Mouse (Mus musculus) hindbrain, embryonic 15.5 days (tissue): ENCODE results near the gene Meis3. TPM values are rescaled to one million over a fixed set of nuclear protein-coding genes. Genes with fewer than 3 reads are reported as not detected.

Source experiments
- ATAC-seq: fragments of 200-750 bp; cut with Nextera tagmentation; 2 replicates; pipeline ENCODE4 v1.8.0; 2017; ENCODE audit warnings: low read depth, moderate number of reproducible peaks, moderate TSS enrichment; ENCODE audit not compliant: low FRiP score
- H3K27ac ChIP-seq: fragments of 300-500 bp; sonication (generic); replicated peaks from 2 replicates; pipeline ENCODE4 v1.5.1; 2015; ENCODE audit warnings: mild to moderate bottlenecking, inconsistent platforms
- H3K27me3 ChIP-seq: fragments of 300-500 bp; sonication (generic); 2 replicates; pipeline ENCODE4 v1.6.1; 2015; ENCODE audit warnings: control low read depth, inconsistent platforms
- H3K36me3 ChIP-seq: fragments of 300-500 bp; sonication (generic); 2 replicates; pipeline ENCODE4 v1.6.1; 2015; ENCODE audit warnings: control low read depth, inconsistent platforms
- H3K4me1 ChIP-seq: fragments of 300-500 bp; sonication (generic); replicated peaks from 2 replicates; pipeline ENCODE4 v1.6.1; 2015; ENCODE audit warnings: control low read depth, inconsistent platforms
- H3K4me2 ChIP-seq: fragments of 300-500 bp; sonication (generic); 2 replicates; pipeline ENCODE4 v1.6.1; 2015; ENCODE audit warnings: moderate library complexity, mild to moderate bottlenecking, inconsistent platforms
- H3K4me3 ChIP-seq: fragments of 300-500 bp; sonication (generic); 2 replicates; pipeline ENCODE4 v1.5.1; 2015; ENCODE audit warnings: mild to moderate bottlenecking, inconsistent platforms
- H3K9ac ChIP-seq: fragments of 300-500 bp; sonication (generic); 2 replicates; pipeline ENCODE4 v1.6.1; 2015; ENCODE audit warnings: inconsistent platforms
- H3K9me3 ChIP-seq: fragments of 300-500 bp; sonication (generic); 2 replicates; pipeline ENCODE4 v1.6.1; 2016; ENCODE audit warnings: control low read depth, inconsistent platforms
- WGBS: fragments of 180-500 bp; shearing (Covaris S2); methylation state at CpG from one replicate; pipeline ENCODE4 v1.1.7; 2015; 5-methylcytosine and 5-hydroxymethylcytosine counted together
- polyA plus RNA-seq: library from polyadenylated mRNA; unstranded; fragments of >200 nt; fragmentation: Nextera tagmentation; extraction: Ambion mirVana; gene quantifications from 2 replicates; pipeline ENCODE4 v1.2.1, GENCODE M21; 2015

Meis3 gene
- polyA plus RNA-seq, 1 experiment from 2014 or later: 134 TPM

GRCm38 (mm10) chr7:16162036-16162435 lies 12.9 kb upstream of the Meis3 start:
- Histone ChIP-seq H3K36me3 (no peaks in the 10 kb centered on the region), H3K4me2 (no peak overlapping the region), H3K9ac (no peak overlapping the region), H3K4me3 (no peak overlapping the region), H3K27me3 (no peaks in the 10 kb centered on the region), H3K9me3 (no peaks in the 10 kb centered on the region), H3K4me1 (0 out of 2 replicates have a peak, but pooled peaks cover 8% of the 10 kb centered on the region), H3K27ac (no peak overlapping the region)
- no peak for ATAC-seq
- 68% methylated on average over 6 of the region's 7 CpGs for WGBS

DNA sequence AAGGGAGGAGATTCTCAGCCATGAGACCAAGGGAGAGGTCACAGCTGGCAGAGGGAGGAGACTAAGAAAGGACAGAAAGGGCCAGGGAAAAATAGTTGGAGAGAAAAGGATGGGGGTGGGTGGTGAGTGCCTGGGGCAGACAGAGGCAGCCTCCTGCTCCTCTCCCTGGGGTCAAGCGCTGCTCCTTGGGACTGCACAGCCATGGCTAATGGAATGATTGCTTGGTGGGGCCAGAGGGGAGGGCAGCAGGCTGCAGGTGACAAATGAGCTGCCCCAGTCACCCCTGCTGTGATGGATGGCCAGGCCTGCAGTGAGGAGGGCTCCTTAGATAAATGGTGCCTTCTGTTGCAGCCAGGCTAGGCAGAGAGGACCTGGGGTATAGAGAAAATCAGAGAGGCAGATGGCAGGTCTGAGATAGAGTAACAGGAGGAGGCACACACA lies 2.7 kb upstream of the Meis3 start:
- no peak overlapping the region for H3K4me3 ChIP-seq
- ATAC-seq: peak; percentile 20; the same call in 1 of the 2 replicates
- no peaks in the 10 kb centered on the region for H3K9me3 ChIP-seq
- 0% methylated on average over 1 of the region's 1 CpGs for WGBS
- 0 out of 2 replicates have a peak overlapping the region, but pooled peaks have one; percentile 25 for H3K9ac ChIP-seq
- H3K4me2 ChIP-seq: no peak overlapping the region
- H3K36me3 ChIP-seq: no peaks in the 10 kb centered on the region
- no peaks in the 10 kb centered on the region for H3K27me3 ChIP-seq
- H3K4me1 ChIP-seq: peaks cover 42% of the 10 kb centered on the region
- H3K27ac ChIP-seq: peak overlapping the region; percentile 69

GRCm38 (mm10) chr7:16172586-16173140 lies 2.2 kb upstream of the Meis3 start:
- ATAC-seq: no peak
- H3K4me3 ChIP-seq: no peak overlapping the region
- H3K27ac ChIP-seq: peak overlapping the region; percentile 69
- peaks cover 2% of the 10 kb centered on the region; the same call in 1 of the 2 replicates for H3K36me3 ChIP-seq
- no peak overlapping the region for H3K9ac ChIP-seq
- WGBS: 10% methylated on average over 1 of the region's 1 CpGs
- H3K27me3 ChIP-seq: no peaks in the 10 kb centered on the region
- no peaks in the 10 kb centered on the region for H3K9me3 ChIP-seq
- H3K4me2 ChIP-seq: no peak overlapping the region
- peaks cover 42% of the 10 kb centered on the region for H3K4me1 ChIP-seq

GRCm38 (mm10) chr7:16173146-16173545 lies 1.7 kb upstream of the Meis3 start:
- Histone ChIP-seq H3K9me3 (no peaks in the 10 kb centered on the region), H3K4me1 (peaks cover 42% of the 10 kb centered on the region), H3K9ac (no peak overlapping the region), H3K4me2 (peak overlapping the region; percentile 82), H3K36me3 (peaks cover 7% of the 10 kb centered on the region; the same call in 1 of the 2 replicates), H3K4me3 (no peak overlapping the region), H3K27me3 (no peaks in the 10 kb centered on the region), H3K27ac (peak overlapping the region; percentile 69)
- no peak for ATAC-seq
- WGBS: 25% methylated on average over 5 of the region's 5 CpGs

DNA sequence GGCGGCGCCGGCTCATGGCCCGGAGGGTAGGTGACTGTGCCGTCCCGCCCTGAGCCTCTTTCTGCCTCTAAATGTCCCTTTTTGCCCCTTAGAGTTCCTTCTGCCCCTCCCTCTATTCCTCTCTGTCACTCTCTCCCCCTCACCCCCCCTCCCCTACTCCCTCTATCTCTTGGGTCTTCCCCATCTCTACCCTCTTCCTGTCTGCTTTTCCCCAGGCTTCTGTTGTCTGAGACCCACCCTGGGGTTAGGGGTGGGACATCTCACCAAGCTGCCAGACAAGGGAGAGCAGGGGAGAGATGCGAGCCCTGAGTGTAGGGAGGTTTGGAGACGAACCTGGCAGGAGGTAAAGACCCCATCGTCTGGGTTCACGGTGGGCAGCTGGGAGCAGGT lies 647 bp downstream of the Meis3 start:
- Histone ChIP-seq H3K36me3 (peaks cover 25% of the 10 kb centered on the region), H3K9ac (peak overlapping the region; percentile 73), H3K4me1 (peaks cover 42% of the 10 kb centered on the region), H3K4me3 (peak overlapping the region; percentile 56), H3K27ac (peak overlapping the region; percentile 72), H3K9me3 (no peaks in the 10 kb centered on the region), H3K4me2 (peak overlapping the region; percentile 82), H3K27me3 (no peaks in the 10 kb centered on the region)
- peak; percentile 42 for ATAC-seq
- WGBS: 0% methylated on average over 7 of the region's 10 CpGs

GRCm38 (mm10) chr7:16178114-16178513 lies 3.2 kb downstream of the Meis3 start:
- 90% methylated on average over 4 of the region's 4 CpGs for WGBS
- no peak for ATAC-seq
- Histone ChIP-seq H3K9me3 (no peaks in the 10 kb centered on the region), H3K36me3 (peaks cover 35% of the 10 kb centered on the region), H3K4me2 (no peak overlapping the region), H3K27me3 (no peaks in the 10 kb centered on the region), H3K4me3 (no peak overlapping the region), H3K9ac (no peak overlapping the region), H3K4me1 (peaks cover 31% of the 10 kb centered on the region), H3K27ac (no peak overlapping the region)

DNA sequence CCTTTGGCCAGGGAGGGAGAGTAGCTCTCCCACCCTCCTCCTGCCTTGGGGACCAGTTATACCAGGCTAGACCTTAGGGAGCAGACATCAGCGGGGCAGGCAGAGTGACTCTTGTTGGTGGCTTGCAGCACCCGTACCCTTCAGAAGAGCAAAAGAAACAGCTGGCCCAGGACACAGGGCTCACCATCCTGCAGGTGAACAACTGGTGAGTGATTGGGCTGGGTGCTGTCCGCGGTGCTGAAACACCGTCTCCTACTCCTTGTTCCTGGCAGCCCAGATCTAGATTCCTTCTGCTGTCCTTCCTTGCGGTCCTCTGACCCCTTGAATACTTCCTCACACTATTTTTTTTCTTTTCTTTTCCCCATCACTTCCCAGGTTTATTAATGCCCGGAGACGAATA lies 8.8 kb downstream of the Meis3 start:
- 35% methylated on average over 8 of the region's 8 CpGs for WGBS
- H3K27ac ChIP-seq: no peak overlapping the region
- H3K9me3 ChIP-seq: no peaks in the 10 kb centered on the region
- no peak overlapping the region for H3K4me2 ChIP-seq
- H3K9ac ChIP-seq: no peak overlapping the region
- no peak overlapping the region for H3K4me3 ChIP-seq
- H3K36me3 ChIP-seq: peaks cover 54% of the 10 kb centered on the region
- H3K4me1 ChIP-seq: no peaks in the 10 kb centered on the region
- ATAC-seq: no peak
- H3K27me3 ChIP-seq: no peaks in the 10 kb centered on the region

DNA sequence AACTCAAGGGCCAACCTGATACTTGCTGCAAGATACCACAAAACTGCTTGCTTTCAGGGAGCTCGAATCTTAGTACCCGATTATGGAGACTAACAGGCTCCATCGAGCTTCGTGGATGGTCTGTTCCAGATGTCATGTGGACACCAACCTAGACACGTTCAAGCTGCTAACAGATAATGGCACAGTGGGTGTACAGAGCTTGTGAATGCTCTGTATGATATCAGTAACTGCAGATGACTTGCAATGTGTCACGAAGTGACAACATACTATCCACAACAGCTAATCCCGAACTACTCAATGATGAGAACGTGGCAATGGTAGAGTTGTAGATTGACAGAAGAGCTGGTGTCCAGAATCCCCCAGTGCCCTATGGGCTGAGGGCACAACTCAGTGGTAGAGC lies 12.6 kb downstream of the Meis3 start:
- Histone ChIP-seq H3K36me3 (peaks cover 32% of the 10 kb centered on the region), H3K27ac (no peak overlapping the region), H3K9ac (no peak overlapping the region), H3K4me3 (no peak overlapping the region), H3K9me3 (no peaks in the 10 kb centered on the region), H3K4me2 (no peak overlapping the region), H3K4me1 (peaks cover 3% of the 10 kb centered on the region; the same call in 1 of the 2 replicates), H3K27me3 (no peaks in the 10 kb centered on the region)
- ATAC-seq: no peak
- 84% methylated on average over 8 of the region's 8 CpGs for WGBS

DNA sequence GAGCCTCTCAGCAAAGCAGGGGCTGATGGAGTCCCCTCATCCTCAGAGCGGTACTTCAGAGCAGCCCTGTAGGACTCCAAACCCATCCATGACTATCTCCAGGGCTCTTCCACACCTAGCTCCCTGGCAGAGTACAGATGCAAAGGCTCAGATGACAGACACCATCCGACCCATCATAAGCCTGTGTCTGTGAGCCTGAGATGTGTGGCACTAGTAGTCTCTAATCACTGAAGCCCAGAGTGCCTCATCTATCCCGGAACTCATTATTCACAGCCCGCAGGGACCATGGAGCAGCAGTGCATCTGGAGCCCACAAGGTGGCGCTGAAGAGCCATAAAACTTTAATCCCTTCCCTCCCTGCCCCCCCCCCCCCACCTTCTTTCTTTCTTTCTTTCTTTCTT lies 17.4 kb downstream of the Meis3 start:
- H3K9ac ChIP-seq: no peak overlapping the region
- no peak overlapping the region for H3K4me3 ChIP-seq
- H3K4me2 ChIP-seq: no peak overlapping the region
- H3K36me3 ChIP-seq: 0 out of 2 replicates have a peak, but pooled peaks cover 6% of the 10 kb centered on the region
- no peaks in the 10 kb centered on the region for H3K27me3 ChIP-seq
- 18% methylated on average over 5 of the region's 5 CpGs for WGBS
- peaks cover 3% of the 10 kb centered on the region; the same call in 1 of the 2 replicates for H3K4me1 ChIP-seq
- peak; percentile 45; the same call in 1 of the 2 replicates for ATAC-seq
- H3K27ac ChIP-seq: no peak overlapping the region
- H3K9me3 ChIP-seq: no peaks in the 10 kb centered on the region

DNA sequence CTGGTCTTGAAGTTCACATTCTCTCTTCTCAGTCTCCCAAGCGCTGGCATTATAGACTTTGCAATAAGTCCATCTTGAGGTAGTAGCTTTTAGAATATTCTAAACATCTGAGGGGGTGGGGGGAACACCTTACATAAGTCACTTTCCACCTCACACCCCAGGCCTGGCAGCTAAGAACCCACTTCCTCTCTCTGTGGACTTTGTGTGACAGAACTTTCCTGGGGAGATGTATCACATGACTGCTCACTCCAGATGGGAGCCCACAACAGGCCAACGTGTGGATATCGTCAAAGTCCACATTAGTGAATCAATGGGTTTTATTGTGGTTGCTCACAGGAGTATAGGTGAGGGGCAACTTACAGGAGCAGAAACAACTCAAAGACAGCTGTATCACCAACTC lies 18.8 kb downstream of the Meis3 start:
- Histone ChIP-seq H3K4me3 (no peak overlapping the region), H3K27ac (no peak overlapping the region), H3K9ac (no peak overlapping the region), H3K36me3 (peaks cover 19% of the 10 kb centered on the region; the same call in 1 of the 2 replicates), H3K27me3 (no peaks in the 10 kb centered on the region), H3K9me3 (no peaks in the 10 kb centered on the region), H3K4me1 (peaks cover 3% of the 10 kb centered on the region; the same call in 1 of the 2 replicates), H3K4me2 (no peak overlapping the region)
- no peak for ATAC-seq
- WGBS: 57% methylated on average over 3 of the region's 3 CpGs

GRCm38 (mm10) chr7:16196616-16197015 lies 21.7 kb downstream of the Meis3 start:
- Histone ChIP-seq H3K4me3 (no peak overlapping the region), H3K27ac (no peak overlapping the region), H3K9me3 (no peaks in the 10 kb centered on the region), H3K4me1 (peaks cover 3% of the 10 kb centered on the region; the same call in 1 of the 2 replicates), H3K9ac (no peak overlapping the region), H3K4me2 (no peak overlapping the region), H3K36me3 (peaks cover 37% of the 10 kb centered on the region), H3K27me3 (no peaks in the 10 kb centered on the region)
- 77% methylated on average over 6 of the region's 6 CpGs for WGBS
- no peak for ATAC-seq

DNA sequence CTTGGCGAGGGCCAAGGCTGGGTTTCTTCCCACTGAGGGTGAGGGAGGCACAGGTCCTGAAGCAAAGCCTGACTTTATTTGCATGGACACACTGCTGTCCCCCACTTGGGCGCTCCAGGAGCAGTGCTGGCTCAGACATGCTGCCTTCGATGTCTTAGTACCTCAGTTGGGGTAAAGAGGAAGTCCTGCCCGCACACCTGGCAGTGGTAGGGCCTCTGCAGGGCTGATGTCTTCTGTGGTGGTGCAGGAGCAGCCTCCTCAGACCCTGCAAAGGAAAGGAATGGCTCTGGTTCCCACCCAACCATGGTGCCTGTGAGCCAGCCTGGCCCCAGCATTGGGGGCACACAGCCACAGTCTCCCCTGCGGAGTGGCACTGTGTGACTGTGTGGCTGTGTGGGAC lies 22.3 kb downstream of the Meis3 start:
- H3K4me2 ChIP-seq: no peak overlapping the region
- H3K27ac ChIP-seq: no peak overlapping the region
- H3K36me3 ChIP-seq: peaks cover 43% of the 10 kb centered on the region
- no peak overlapping the region for H3K4me3 ChIP-seq
- ATAC-seq: no peak
- no peaks in the 10 kb centered on the region for H3K9me3 ChIP-seq
- H3K9ac ChIP-seq: no peak overlapping the region
- WGBS: 84% methylated on average over 5 of the region's 5 CpGs
- no peaks in the 10 kb centered on the region for H3K27me3 ChIP-seq
- H3K4me1 ChIP-seq: peaks cover 2% of the 10 kb centered on the region; the same call in 1 of the 2 replicates

GRCm38 (mm10) chr7:16198540-16198939 lies 23.6 kb downstream of the Meis3 start:
- Histone ChIP-seq H3K9ac (no peak overlapping the region), H3K4me3 (no peak overlapping the region), H3K4me2 (no peak overlapping the region), H3K36me3 (peaks cover 56% of the 10 kb centered on the region), H3K9me3 (no peaks in the 10 kb centered on the region), H3K4me1 (no peaks in the 10 kb centered on the region), H3K27me3 (no peaks in the 10 kb centered on the region), H3K27ac (no peak overlapping the region)
- ATAC-seq: no peak
- WGBS: 94% methylated on average over 11 of the region's 11 CpGs
